Mouse (Mus musculus): ENCODE measurements around the gene Aar2. TPM values are rescaled to one million over a fixed set of nuclear protein-coding genes. Genes with fewer than 3 reads are reported as not detected.
A peak's percentile ranks its signal among the peaks of the same experiment; 100 is the strongest.

Gene Aar2
- total and polyA plus RNA-seq, 2 experiments from 2014 or later = 42.0 to 49.1 TPM

DNA sequence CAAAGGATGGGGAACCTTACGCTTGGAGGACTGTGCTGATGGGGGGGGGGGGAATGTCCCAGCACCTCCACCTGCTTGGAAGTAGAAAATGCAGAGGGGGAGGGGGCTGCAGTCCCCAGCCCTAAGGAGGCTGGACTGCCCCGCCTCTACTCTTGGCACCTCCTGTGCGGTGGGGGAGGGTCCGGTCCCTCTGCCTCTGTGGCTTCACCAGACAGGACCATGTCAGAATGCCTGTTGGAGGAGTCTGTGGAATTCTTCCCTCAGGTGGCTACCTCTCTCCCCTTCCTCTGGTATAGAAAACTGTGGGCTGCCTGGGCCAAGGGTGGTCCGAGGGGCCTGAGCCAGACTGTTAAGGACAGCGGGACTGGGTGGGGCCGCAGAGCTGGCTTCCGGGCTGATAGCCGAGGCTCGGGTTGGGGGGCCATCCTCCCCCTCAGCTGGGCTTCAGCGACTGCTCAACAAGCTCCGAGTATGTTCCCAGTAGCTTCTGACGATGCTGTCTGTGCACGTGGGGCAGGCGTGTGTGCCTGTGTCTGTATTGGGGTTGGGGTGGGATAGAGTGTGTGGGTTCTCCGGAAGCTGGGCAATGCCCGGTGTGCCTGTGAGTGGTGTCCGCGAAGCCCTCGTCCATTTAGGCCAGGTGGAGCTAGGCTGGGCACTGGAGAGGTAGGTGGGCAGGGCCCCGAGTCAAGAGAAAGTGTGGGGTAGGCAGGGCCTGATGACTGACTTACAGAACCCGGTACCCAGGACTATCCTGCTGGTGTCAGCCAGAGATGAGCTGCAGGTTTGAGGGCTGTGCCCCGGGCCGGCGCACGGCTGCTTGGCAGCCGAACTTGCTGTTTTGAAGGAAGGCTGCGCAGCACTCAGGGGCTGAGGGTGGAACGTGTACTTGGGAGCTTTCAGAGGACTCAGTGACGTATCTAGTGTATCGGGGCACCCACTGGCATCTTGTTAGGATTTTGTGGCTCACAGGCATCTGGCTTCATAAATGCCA lies 67.6 kb downstream of the Aar2 start:
- peak; percentile 17; the same call in 1 of the 2 replicates for ATAC-seq (ENCODE audit: low FRiP score)
- H3K9me3 ChIP-seq (ENCODE audit: low read length) = no peaks in the 10 kb centered on the region
- peak overlapping the region; percentile 69; the same call in 1 of the 2 replicates for H3K27ac ChIP-seq (ENCODE audit: low read depth, low read length)
- peak overlapping the region; percentile 92 for H3K4me3 ChIP-seq (ENCODE audit: low read depth, low read length)
- no peaks in the 10 kb centered on the region for H3K36me3 ChIP-seq (ENCODE audit: insufficient read depth, low read length)
- H3K9ac ChIP-seq (replicated peaks; ENCODE audit: low read length, poor library complexity, severe bottlenecking) = peak overlapping the region; percentile 90
- H3K27me3 ChIP-seq (ENCODE audit: insufficient read depth, low read length) = no peaks in the 10 kb centered on the region
- no peak for TF ChIP-seq CTCF (IDR thresholded peaks at IDR 0.05)
- DNase-seq (ENCODE audit: low spot score) = no peak
- WGBS = 11% methylated on average over 31 of the region's 31 CpGs
- peak overlapping the region; percentile 73 for H3K4me2 ChIP-seq (ENCODE audit: low read depth, low read length, poor library complexity, severe bottlenecking)
- peaks cover 17% of the 10 kb centered on the region for H3K4me1 ChIP-seq (ENCODE audit: insufficient read depth, low read length)

DNA sequence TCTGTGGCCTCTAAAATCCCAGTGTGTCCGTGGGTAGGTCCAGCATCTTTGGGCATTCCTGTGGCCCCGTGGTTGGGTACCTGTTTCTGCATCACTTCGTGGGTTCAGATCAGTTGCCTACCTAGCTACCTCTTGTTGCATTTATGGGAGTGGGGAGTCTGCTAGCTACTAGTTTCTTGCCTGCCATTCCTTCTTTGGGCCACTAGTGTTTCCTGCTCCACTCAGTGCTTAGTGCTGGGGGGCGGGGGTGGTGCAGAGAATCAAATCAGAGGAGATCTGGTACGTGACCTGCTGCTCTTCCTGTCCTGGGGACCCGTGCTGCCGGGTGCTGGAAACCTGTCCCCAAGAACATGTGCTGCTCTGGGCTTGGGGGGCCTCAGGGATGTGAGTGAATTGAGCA lies 69.1 kb downstream of the Aar2 start:
- ATAC-seq (ENCODE audit: low FRiP score) (no peak), DNase-seq (ENCODE audit: low spot score) (no peak)
- Histone ChIP-seq H3K36me3 (ENCODE audit: insufficient read depth, low read length) (no peaks in the 10 kb centered on the region), H3K4me2 (ENCODE audit: low read depth, low read length, poor library complexity, severe bottlenecking) (no peak overlapping the region), H3K27me3 (ENCODE audit: insufficient read depth, low read length) (no peaks in the 10 kb centered on the region), H3K27ac (ENCODE audit: low read depth, low read length) (no peak overlapping the region), H3K9ac (replicated peaks; ENCODE audit: low read length, poor library complexity, severe bottlenecking) (no peak overlapping the region), H3K9me3 (ENCODE audit: low read length) (no peaks in the 10 kb centered on the region), H3K4me3 (ENCODE audit: low read depth, low read length) (no peak overlapping the region), H3K4me1 (ENCODE audit: insufficient read depth, low read length) (peaks cover 17% of the 10 kb centered on the region)
- 78% methylated on average over 7 of the region's 7 CpGs for WGBS
- TF ChIP-seq CTCF (IDR thresholded peaks at IDR 0.05) = peak; percentile 51

DNA sequence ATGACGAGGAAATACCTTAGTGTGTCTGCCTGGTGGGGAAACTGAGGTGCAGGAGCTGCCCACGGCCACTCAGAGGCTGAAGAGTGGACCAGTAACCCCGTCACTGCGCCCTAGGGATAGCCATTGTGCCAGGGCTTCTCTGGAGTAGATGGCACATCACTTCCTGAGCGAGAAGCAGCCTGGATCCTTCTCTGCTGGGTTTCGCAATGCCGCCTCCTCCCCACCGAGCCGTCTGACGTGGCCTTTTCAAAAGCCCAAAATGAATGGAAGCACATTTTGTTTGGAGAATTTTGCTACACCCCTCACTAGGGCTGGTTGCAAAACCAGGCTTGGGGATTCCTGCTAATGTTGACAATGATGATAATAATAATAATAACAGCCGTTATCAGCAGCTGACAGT lies 70.2 kb downstream of the Aar2 start:
- no peak overlapping the region for H3K4me3 ChIP-seq (ENCODE audit: low read depth, low read length)
- peaks cover 17% of the 10 kb centered on the region for H3K4me1 ChIP-seq (ENCODE audit: insufficient read depth, low read length)
- no peaks in the 10 kb centered on the region for H3K27me3 ChIP-seq (ENCODE audit: insufficient read depth, low read length)
- H3K36me3 ChIP-seq (ENCODE audit: insufficient read depth, low read length) = no peaks in the 10 kb centered on the region
- WGBS = 25% methylated on average over 11 of the region's 11 CpGs
- ATAC-seq (ENCODE audit: low FRiP score) (no peak), DNase-seq (ENCODE audit: low spot score) (peak; percentile 30)
- TF ChIP-seq CTCF (IDR thresholded peaks at IDR 0.05) = no peak
- H3K4me2 ChIP-seq (ENCODE audit: low read depth, low read length, poor library complexity, severe bottlenecking) = peak overlapping the region; percentile 26; the same call in 1 of the 2 replicates
- no peak overlapping the region for H3K27ac ChIP-seq (ENCODE audit: low read depth, low read length)
- no peaks in the 10 kb centered on the region for H3K9me3 ChIP-seq (ENCODE audit: low read length)
- no peak overlapping the region for H3K9ac ChIP-seq (replicated peaks; ENCODE audit: low read length, poor library complexity, severe bottlenecking)

Other genes with a start within 250 kb of the Aar2 start
- gene Cnbd2, start 235.3 kb upstream of the Aar2 start, total RNA-seq (2014; rRNA removed) = 3.2 and 3.3 TPM in 2 replicates
- 8.9 and 10.0 TPM in 2 replicates for gene Cnbd2, start 235.3 kb upstream of the Aar2 start, polyA plus RNA-seq (2015; fragmentation: Nextera tagmentation; extraction: Ambion mirVana)
- 268 and 307 TPM in 2 replicates for gene Scand1, start 234.9 kb upstream of the Aar2 start, total RNA-seq (2014; rRNA removed)
- gene Scand1, start 234.9 kb upstream of the Aar2 start, polyA plus RNA-seq (2015; fragmentation: Nextera tagmentation; extraction: Ambion mirVana) = 132 and 145 TPM in 2 replicates
- 261 and 263 TPM in 2 replicates for gene Epb41l1, start 126.7 kb upstream of the Aar2 start, total RNA-seq (2014; rRNA removed)
- gene Epb41l1, start 126.7 kb upstream of the Aar2 start, polyA plus RNA-seq (2015; fragmentation: Nextera tagmentation; extraction: Ambion mirVana) = 12.7 and 12.9 TPM in 2 replicates
- gene Dlgap4, start 66.1 kb downstream of the Aar2 start, total RNA-seq (2014; rRNA removed) = 188 and 246 TPM in 2 replicates
- gene Dlgap4, start 66.1 kb downstream of the Aar2 start, polyA plus RNA-seq (2015; fragmentation: Nextera tagmentation; extraction: Ambion mirVana) = 224 and 240 TPM in 2 replicates
- gene Myl9, start 227.8 kb downstream of the Aar2 start, total RNA-seq (2014; rRNA removed) = 27.4 and 30.7 TPM in 2 replicates
- 33.8 and 38.4 TPM in 2 replicates for gene Myl9, start 227.8 kb downstream of the Aar2 start, polyA plus RNA-seq (2015; fragmentation: Nextera tagmentation; extraction: Ambion mirVana)